Mouse (Mus musculus): Measurements from ENCODE around the gene Lcorl.

The Lcorl gene

GRCm38 (mm10) chr5:45857254-45858011 is at the start of gene Lcorl:
Gene Lcorl (minus strand): TSS chr5:45857615.
- POLR2A ChIA-PET: interaction anchor here in 2 of 4 experiments (1.1 to 2.4 kb wide), 7 partner anchors 10 to 188 kb away, joined by 3 to 11 read pairs (median 7); partner anchors contain the start of gene Ncapg (in 2 of the 2)
- CTCF ChIA-PET: interaction anchor here in 1 of 4 experiments (0.7 kb wide), 2 partner anchors 89 to 318 kb away, joined by 3 read pairs; no protein-coding TSS in a partner anchor

DNA sequence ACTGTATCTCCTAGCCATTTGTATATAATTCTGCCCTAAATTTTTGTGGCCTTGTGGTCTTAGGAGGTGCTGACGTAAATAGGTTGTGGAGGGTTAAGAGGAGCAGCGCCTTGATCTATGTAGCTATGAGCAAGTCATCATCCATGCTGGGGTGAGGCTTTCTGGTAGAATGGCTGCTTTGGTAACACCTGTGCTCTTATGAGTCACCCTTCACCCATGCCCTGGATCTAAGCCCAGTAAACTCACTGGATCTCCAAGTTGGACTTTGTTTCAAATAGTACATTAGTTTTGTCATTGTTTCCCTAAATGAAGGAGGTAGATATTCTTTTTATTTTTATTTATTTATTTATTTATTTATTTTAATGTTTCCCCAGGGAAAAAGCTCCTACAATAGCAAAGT is 47.3 kb upstream of the Lcorl start:
- CTCF ChIA-PET: no interaction called here

GRCm38 (mm10) chr5:45903246-45903645 is 45.8 kb upstream of the Lcorl start:
- POLR2A ChIA-PET: no interaction called here
- CTCF ChIA-PET: no interaction called here

More for the DNA sequence above, 47.3 kb upstream of the Lcorl start:
- POLR2A ChIA-PET: no interaction called here

DNA sequence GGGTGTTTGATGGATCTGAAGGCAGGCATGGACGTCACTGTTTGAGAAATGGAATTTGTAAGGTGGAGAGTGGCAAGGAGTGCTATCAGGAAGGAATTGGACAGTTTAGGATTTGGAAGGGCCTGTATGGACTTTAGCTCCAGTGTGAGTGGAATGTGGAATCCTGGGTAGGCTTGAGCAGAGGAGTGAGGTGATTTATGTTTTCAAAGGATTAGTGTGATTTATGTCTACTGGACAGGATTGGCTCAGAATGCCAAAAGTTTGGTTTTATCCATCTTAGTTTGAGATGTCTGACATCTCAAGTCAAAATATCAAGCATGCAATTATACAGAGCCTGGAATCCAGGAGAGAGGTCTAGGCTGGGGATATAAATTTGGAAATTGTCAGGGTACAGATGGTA is 37.9 kb upstream of the Lcorl start:
- ChIA-PET CTCF (no interaction called here), POLR2A (no interaction called here)

- POLR2A ChIA-PET: no interaction called here
- CTCF ChIA-PET: no interaction called here
Observed at GRCm38 (mm10) chr5:45893696-45894095, 36.3 kb upstream of the Lcorl start.

- ChIA-PET POLR2A (no interaction called here), CTCF (no interaction called here)
Observed at GRCm38 (mm10) chr5:45876328-45876727, 18.9 kb upstream of the Lcorl start.

GRCm38 (mm10) chr5:45875472-45875871 is 18.1 kb upstream of the Lcorl start:
- ChIA-PET CTCF (no interaction called here), POLR2A (interaction anchor here in 1 of 4 experiments (0.8 to 1.0 kb wide), 2 partner anchors 17 to 78 kb away, joined by 3 read pairs; no protein-coding TSS in a partner anchor)

DNA sequence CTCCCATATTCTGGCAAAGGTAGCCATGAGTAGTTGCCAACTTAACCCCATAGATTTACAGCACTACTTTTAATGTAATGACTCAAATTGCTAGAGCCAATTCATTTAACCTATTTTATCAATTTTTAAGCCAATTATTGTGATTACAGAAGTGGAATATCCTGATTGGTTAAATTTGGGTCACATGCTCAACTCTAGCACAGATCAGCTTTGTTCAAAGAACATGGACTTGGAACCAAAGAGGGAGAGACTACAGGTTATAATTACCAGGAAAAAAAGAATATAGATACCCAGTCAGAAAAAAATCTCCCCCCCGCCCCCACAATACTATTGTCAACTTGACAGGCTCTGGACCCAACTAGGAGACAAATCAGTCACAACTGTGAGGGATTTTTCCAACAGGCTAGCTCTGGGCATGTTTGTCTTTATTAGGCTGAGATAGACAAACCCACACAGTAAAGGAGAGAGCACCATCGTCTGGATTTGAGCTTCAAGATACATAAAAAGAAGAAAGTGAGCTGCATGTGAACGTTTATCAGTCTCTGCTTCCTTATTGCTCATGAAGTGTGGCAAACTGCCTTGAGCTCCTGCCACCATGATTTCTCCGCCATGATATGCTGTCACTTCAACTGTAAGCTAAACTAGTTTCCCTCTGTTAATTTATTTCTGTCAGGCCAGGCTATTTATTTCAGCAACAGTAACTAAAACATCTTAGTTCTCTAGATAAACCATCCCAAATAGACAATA is 17.0 kb upstream of the Lcorl start:
- CTCF ChIA-PET: no interaction called here
- POLR2A ChIA-PET: interaction anchor here in 2 of 4 experiments (0.7 to 0.9 kb wide), 2 partner anchors 27 to 1613 kb away, joined by 3 read pairs; no protein-coding TSS in a partner anchor

- ChIA-PET POLR2A (interaction anchor here in 2 of 4 experiments (0.8 to 1.5 kb wide), 3 partner anchors 11 to 18 kb away, joined by 3 to 6 read pairs (median 3); no protein-coding TSS in a partner anchor), CTCF (interaction anchor here in 1 of 4 experiments (0.7 kb wide), 1 partner anchor 88 kb away, joined by 3 read pairs; no protein-coding TSS in a partner anchor)
Observed at GRCm38 (mm10) chr5:45858368-45858767, 953 bp upstream of the Lcorl start.

- POLR2A ChIA-PET: interaction anchor here in 2 of 4 experiments (1.1 to 2.4 kb wide), 8 partner anchors 10 to 187 kb away, joined by 3 to 11 read pairs (median 6); partner anchors contain the start of gene Ncapg (in 2 of the 2)
- CTCF ChIA-PET: interaction anchor here in 1 of 4 experiments (0.7 kb wide), 1 partner anchor 317 kb away, joined by 3 read pairs; no protein-coding TSS in a partner anchor
Observed at GRCm38 (mm10) chr5:45856876-45857253, 550 bp downstream of the Lcorl start.

DNA sequence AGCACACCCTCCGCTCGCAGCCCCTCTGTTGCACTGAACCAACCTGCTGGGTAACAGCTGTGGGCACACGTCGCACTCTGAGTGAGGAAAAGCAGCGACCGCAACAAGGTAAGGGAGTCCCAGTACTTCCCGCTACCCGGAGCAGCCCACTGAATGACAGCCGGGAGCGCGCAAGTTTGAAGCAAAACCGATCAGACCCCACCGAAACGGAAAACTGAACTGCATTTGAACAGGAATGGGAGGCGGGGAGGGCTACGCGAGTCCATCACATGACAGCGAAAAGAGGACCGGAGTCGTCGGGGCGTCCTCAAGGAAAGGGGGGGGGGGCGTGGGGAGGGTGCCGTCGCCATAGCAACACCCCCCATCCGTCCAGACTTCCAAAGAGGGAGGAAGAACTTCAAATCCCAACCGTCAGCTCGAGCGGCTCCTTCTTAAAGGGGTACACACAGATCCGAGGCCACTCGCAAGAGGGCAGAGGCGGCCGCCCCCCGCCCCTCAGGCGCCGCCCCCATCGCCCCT is 1.1 kb downstream of the Lcorl start:
- POLR2A ChIA-PET: interaction anchor here in 3 of 4 experiments (0.6 to 2.4 kb wide), 12 partner anchors 9 to 406 kb away, joined by 3 to 11 read pairs (median 4); partner anchors contain the start of genes Ncapg (in 2 of the 3) and Qdpr (in 1 of the 3)
- CTCF ChIA-PET: interaction anchor here in 2 of 4 experiments (0.6 to 0.9 kb wide), 2 partner anchors 9 to 425 kb away, joined by 3 read pairs; no protein-coding TSS in a partner anchor

- CTCF ChIA-PET: interaction anchor here in 2 of 4 experiments (0.6 to 0.9 kb wide), 2 partner anchors 9 to 424 kb away, joined by 3 read pairs; no protein-coding TSS in a partner anchor
- POLR2A ChIA-PET: interaction anchor here in 3 of 4 experiments (0.6 to 2.4 kb wide), 11 partner anchors 9 to 405 kb away, joined by 3 to 11 read pairs (median 4); partner anchors contain the start of genes Ncapg (in 2 of the 3) and Qdpr (in 1 of the 3)
Observed at GRCm38 (mm10) chr5:45855526-45856302, 1.7 kb downstream of the Lcorl start.

- ChIA-PET CTCF (no interaction called here), POLR2A (interaction anchor here in 2 of 4 experiments (0.6 to 1.2 kb wide), 2 partner anchors 11 to 544 kb away, joined by 3 to 4 read pairs; no protein-coding TSS in a partner anchor)
Observed at GRCm38 (mm10) chr5:45844723-45845122, 12.7 kb downstream of the Lcorl start.

- ChIA-PET CTCF (no interaction called here), POLR2A (no interaction called here)
Observed at GRCm38 (mm10) chr5:45835131-45835530, 22.3 kb downstream of the Lcorl start.

GRCm38 (mm10) chr5:45811527-45811926 is 45.9 kb downstream of the Lcorl start:
- CTCF ChIA-PET: no interaction called here

DNA sequence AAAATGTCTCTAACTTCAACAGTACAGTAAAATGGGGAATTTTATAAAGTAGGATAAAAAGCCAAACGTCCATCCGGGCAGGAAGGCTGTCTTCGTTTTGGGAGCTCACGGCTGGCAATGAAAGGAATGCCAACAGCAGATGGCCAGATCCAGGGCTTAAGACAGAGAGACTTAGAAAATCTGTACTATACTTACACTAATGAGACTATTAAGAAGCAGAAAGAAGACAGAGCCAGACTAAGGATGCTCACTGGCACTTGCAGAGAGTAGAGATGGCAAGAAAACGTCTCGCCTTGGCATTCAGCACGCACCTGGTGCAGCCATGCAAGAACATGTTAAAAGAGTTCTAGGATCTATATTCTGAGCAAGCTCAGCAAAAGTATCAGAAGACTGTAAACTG is 65.6 kb downstream of the Lcorl start:
- POLR2A ChIA-PET: interaction anchor here in 1 of 4 experiments (1.4 to 2.1 kb wide), 2 partner anchors 8 to 12 kb away, joined by 3 to 4 read pairs; no protein-coding TSS in a partner anchor
- CTCF ChIA-PET: no interaction called here

More at GRCm38 (mm10) chr5:45811527-45811926, 45.9 kb downstream of the Lcorl start:
- POLR2A ChIA-PET: no interaction called here

- POLR2A ChIA-PET: no interaction called here
- CTCF ChIA-PET: no interaction called here
Observed at GRCm38 (mm10) chr5:45790221-45790620, 67.2 kb downstream of the Lcorl start.

- POLR2A ChIA-PET: no interaction called here
- CTCF ChIA-PET: interaction anchor here in 1 of 4 experiments (1.0 to 1.2 kb wide), 2 partner anchors 10 kb away, joined by 3 read pairs; no protein-coding TSS in a partner anchor
Observed at GRCm38 (mm10) chr5:45757502-45758121, 99.8 kb downstream of the Lcorl start.
